12 mouse cellular contexts compared by ENCODE assay signal in the genomic region with DNA sequence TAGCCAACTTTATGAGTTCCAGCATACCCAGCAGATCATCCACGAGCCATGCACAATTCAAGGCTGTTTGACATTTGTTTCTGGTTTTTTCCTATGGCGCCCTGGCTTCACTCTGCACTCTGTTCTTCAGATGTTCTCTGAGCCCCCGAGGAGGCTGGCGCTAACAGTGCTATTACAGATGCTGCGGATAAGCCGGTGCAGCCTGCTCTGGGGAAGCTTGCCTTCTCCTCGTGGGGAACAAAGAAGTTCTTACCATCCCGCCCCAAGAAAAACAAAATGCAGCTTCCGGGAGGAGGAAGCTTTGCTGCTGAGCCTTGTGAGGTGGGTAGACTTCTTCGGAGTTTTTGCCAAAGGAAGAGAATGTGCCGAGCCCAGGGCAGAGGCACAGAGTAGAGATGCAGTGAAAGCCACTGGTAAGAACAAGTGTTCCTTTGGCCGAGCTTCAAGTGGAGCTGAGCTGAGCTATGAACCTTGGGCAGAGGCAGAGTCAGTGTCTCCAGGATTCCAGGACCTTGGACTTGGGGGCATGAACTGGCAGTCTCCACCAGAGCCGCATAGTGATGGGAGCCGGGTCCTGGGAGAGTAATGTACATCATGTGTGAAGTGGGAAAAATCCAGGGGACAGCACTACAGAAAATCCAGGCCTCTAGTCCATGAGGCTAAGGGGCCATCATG.
DNase-seq lines count a peak whose midpoint lies in the region.
"Had no signal": no experiment of that assay in that cellular context is flagged by ENCODE, and none has a peak within 500 bp of the region (broad histone marks: within the 10 kb centered on the region; RNA-seq: fewer than 3 reads in every experiment).

No protein-coding gene starts in this region.

- no peaks in the 10 kb centered on the region for H3K27me3 ChIP-seq in limb, embryonic 10.5 days (ENCODE audit: low read depth, poor library complexity, severe bottlenecking)
- H3K27me3 ChIP-seq: neural tube, embryonic 15.5 days had no signal

- H3K4me1 ChIP-seq in limb, embryonic 10.5 days, result peaks cover 26% of the 10 kb centered on the region

- H3K4me3 ChIP-seq in limb, embryonic 10.5 days, result no peak overlapping the region
- H3K4me3 ChIP-seq: midbrain, embryonic 12.5 days; neural tube, embryonic 15.5 days had no signal

- peak; percentile 86 for DNase-seq in heart, adult 11 months
- DNase-seq in heart, postnatal 36 days, result no peak
- DNase-seq in CD4-positive helper T cell, adult 2 months (ENCODE audit: low read depth, low spot score), result peak; percentile 15
- DNase-seq in kidney, adult 11 months, result peak; percentile 90
- no peak for DNase-seq in limb, embryonic 10.5 days (ENCODE audit: low spot score)
- no peak for DNase-seq in layer of hippocampus, adult 18-20 months (ENCODE audit: low spot score in 2 of 2)
- no peak for DNase-seq in right cerebral cortex, adult 2 months (ENCODE audit: low spot score in 2 of 2)
- no peak for DNase-seq in retina, postnatal 1 day
- DNase-seq: adrenal gland, postnatal 10 days; cerebellum, adult 11 months had no signal

- no peaks in the 10 kb centered on the region for H3K36me3 ChIP-seq in limb, embryonic 10.5 days
- H3K36me3 ChIP-seq: midbrain, embryonic 12.5 days; neural tube, embryonic 15.5 days had no signal

- 47% methylated on average over 14 of the region's 14 CpGs for WGBS in limb, embryonic 10.5 days

- H3K27ac ChIP-seq in limb, embryonic 10.5 days, result peak overlapping the region; percentile 66; the same call in 1 of the 2 replicates
- H3K27ac ChIP-seq: midbrain, embryonic 12.5 days; neural tube, embryonic 15.5 days had no signal

- intact Hi-C loops in heart, postnatal 36 days (cut with DNase I), result no loop called here

- H3K9me3 ChIP-seq in limb, embryonic 10.5 days (replicated peaks), result no peaks in the 10 kb centered on the region
- H3K9me3 ChIP-seq: midbrain, embryonic 12.5 days; neural tube, embryonic 15.5 days had no signal

Comparison
In these comparisons a context has a peak if more than half of its experiments do, and no peak if none do; other contexts are left out.
1. DNase-seq: peak in heart, adult 11 months (single experiment), CD4-positive helper T cell, adult 2 months (single experiment) and kidney, adult 11 months (single experiment); none in heart, postnatal 36 days (0 of 2), limb, embryonic 10.5 days (single experiment), layer of hippocampus, adult 18-20 months (0 of 2), right cerebral cortex, adult 2 months (0 of 2) and retina, postnatal 1 day (single experiment).